ENCODE assay signal across 32 mouse cellular contexts in the genomic region with DNA sequence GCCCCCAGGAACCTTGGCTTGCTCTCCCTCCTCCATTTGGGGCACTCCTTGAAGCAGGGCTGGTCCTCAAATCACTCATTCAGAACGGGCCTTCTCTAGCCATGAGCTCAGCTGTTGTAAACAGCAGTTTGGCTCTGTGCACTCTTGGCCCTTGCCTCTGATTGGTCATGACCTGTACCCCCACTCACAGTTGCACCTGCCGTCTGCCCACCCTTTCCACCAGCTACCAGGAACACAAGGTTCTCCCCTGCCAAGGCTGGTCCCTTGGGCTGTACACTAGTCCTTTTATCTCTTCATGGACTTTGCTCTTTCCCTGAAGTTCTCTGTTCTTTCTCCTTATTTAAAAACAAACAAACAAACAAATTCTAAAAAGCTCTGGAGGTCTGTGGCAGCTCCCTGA. TPM values are rescaled to one million over a fixed set of nuclear protein-coding genes. Genes with fewer than 3 reads are reported as not detected.
"Had no signal": no experiment of that assay in that cellular context is flagged by ENCODE, and none has a peak within 500 bp of the region (broad histone marks: within the 10 kb centered on the region; RNA-seq: fewer than 3 reads in every experiment).

No protein-coding gene starts in this region.

- DNase-seq: gastrocnemius, adult 2 months; gastrocnemius, postnatal 10 days; gastrocnemius, postnatal 25 days; heart, adult 18-20 months; heart, postnatal 10 days; heart, postnatal 4 days; kidney, adult 18-20 months; kidney, postnatal 14 days; kidney, postnatal 4 days; liver; liver, embryonic 13.5 days had no signal

- H3K36me3 ChIP-seq: heart, embryonic 10.5 days; heart, embryonic 12.5 days; hindbrain, embryonic 12.5 days; intestine, embryonic 15.5 days; limb, embryonic 10.5 days; limb, embryonic 12.5 days; liver, embryonic 13.5 days; liver, embryonic 15.5 days had no signal

- H3K4me1 ChIP-seq: heart, embryonic 12.5 days; liver, embryonic 13.5 days; liver, embryonic 15.5 days had no signal

- ATAC-seq: hindbrain, embryonic 16.5 days; inflammation-experienced regulatory T-cells, adult 6 months; intestine, embryonic 15.5 days; intestine, postnatal 0 days had no signal

- H3K9ac ChIP-seq: heart, embryonic 12.5 days; hindbrain, embryonic 12.5 days; hindbrain, embryonic 14.5 days; intestine, embryonic 15.5 days; limb, embryonic 12.5 days; liver, embryonic 13.5 days; liver, embryonic 15.5 days had no signal

- H3K4me3 ChIP-seq: gastrocnemius, adult 2 months; heart, embryonic 10.5 days; heart, embryonic 12.5 days; hindbrain, embryonic 12.5 days; intestine, embryonic 15.5 days; layer of hippocampus, adult 2 months; left cerebral cortex, adult 2 months; limb, embryonic 10.5 days; limb, embryonic 12.5 days; liver, embryonic 13.5 days; liver, embryonic 15.5 days had no signal

- H3K9me3 ChIP-seq: heart, embryonic 10.5 days; heart, embryonic 12.5 days; hindbrain, embryonic 12.5 days; intestine, embryonic 15.5 days; limb, embryonic 10.5 days; limb, embryonic 12.5 days; liver, embryonic 13.5 days; liver, embryonic 15.5 days had no signal

- H3K27ac ChIP-seq: gastrocnemius, adult 2 months; heart, embryonic 10.5 days; hindbrain, embryonic 12.5 days; hindbrain, embryonic 14.5 days; intestine, embryonic 15.5 days; kidney, postnatal 0 days; left cerebral cortex, adult 2 months; limb, embryonic 12.5 days; liver, embryonic 13.5 days; liver, embryonic 15.5 days had no signal

- H3K4me2 ChIP-seq: heart, embryonic 12.5 days; hindbrain, embryonic 12.5 days; hindbrain, embryonic 14.5 days; intestine, embryonic 15.5 days; limb, embryonic 12.5 days; liver, embryonic 11.5 days; liver, embryonic 13.5 days; liver, embryonic 15.5 days had no signal

- H3K27me3 ChIP-seq: intestine, embryonic 15.5 days; liver, embryonic 13.5 days; liver, embryonic 15.5 days had no signal

RNA-seq across cellular contexts. Expression of a gene that starts 40.3 kb away (rescaled TPM):
- total RNA-seq: gastrocnemius, adult 2 months; gastrocnemius, postnatal 10 days; gastrocnemius, postnatal 25 days; gastrocnemius, postnatal 4 days; granulocyte monocyte progenitor cell, adult 5-6 weeks; heart, adult 18-20 months; heart, adult 8-10 months; heart, postnatal 10 days; heart, postnatal 25 days; heart, postnatal 4 days had no signal
- polyA plus RNA-seq: heart, embryonic 12.5 days; heart, embryonic 14.5 days; heart, embryonic 16.5 days; hindbrain, embryonic 14.5 days; hindbrain, embryonic 16.5 days; inflammation-experienced regulatory T-cells, adult 6 months; intestine, embryonic 15.5 days; intestine, postnatal 0 days; liver, embryonic 13.5 days; liver, embryonic 15.5 days had no signal
